Mouse (Mus musculus) hindbrain, embryonic 11.5 days (tissue): ENCODE measurements around the gene Cmtm6. TPM values are rescaled to one million over a fixed set of nuclear protein-coding genes. Genes with fewer than 3 reads are reported as not detected.

Source experiments
- ATAC-seq: fragments of 200-750 bp; cut with Nextera tagmentation; 2 replicates; pipeline ENCODE4 v1.8.0; 2017; ENCODE audit warnings: mild to moderate bottlenecking, moderate TSS enrichment, moderate library complexity; ENCODE audit not compliant: low FRiP score
- DNase-seq: peaks from one replicate; pipeline ENCODE4 v3.0.0-alpha.2; 2015; ENCODE audit warnings: low spot score
- H3K27ac ChIP-seq: fragments of 300-500 bp; sonication (generic); 2 replicates; pipeline ENCODE4 v1.5.1; 2014; ENCODE audit warnings: mild to moderate bottlenecking, low read depth, low read length
- H3K27me3 ChIP-seq: fragments of 300-500 bp; sonication (generic); 2 replicates; pipeline ENCODE4 v1.6.1; 2014; ENCODE audit warnings: mild to moderate bottlenecking, low read length, moderate library complexity, mixed read lengths; ENCODE audit not compliant: control insufficient read depth, insufficient read depth
- H3K36me3 ChIP-seq: fragments of 300-500 bp; sonication (generic); 2 replicates; pipeline ENCODE4 v1.6.1; 2014; ENCODE audit warnings: mild to moderate bottlenecking, low read length, moderate library complexity, mixed read lengths; ENCODE audit not compliant: control insufficient read depth, insufficient read depth
- H3K4me1 ChIP-seq: fragments of 300-500 bp; sonication (generic); replicated peaks from 2 replicates; pipeline ENCODE4 v1.6.1; 2014; ENCODE audit warnings: low read length, mixed read lengths; ENCODE audit not compliant: control insufficient read depth, insufficient read depth
- H3K4me2 ChIP-seq: fragments of 300-500 bp; sonication (generic); replicated peaks from 2 replicates; pipeline ENCODE4 v1.6.1; 2014; ENCODE audit warnings: mild to moderate bottlenecking, low read depth, low read length
- H3K4me3 ChIP-seq: fragments of 300-500 bp; sonication (generic); 2 replicates; pipeline ENCODE4 v1.5.1; 2014; ENCODE audit warnings: low read depth, low read length
- H3K9ac ChIP-seq: fragments of 300-500 bp; sonication (generic); 2 replicates; pipeline ENCODE4 v1.6.1; 2014; ENCODE audit warnings: low read depth, low read length
- H3K9me3 ChIP-seq: fragments of 300-500 bp; sonication (generic); 2 replicates; pipeline ENCODE4 v1.6.1; 2016; ENCODE audit warnings: low read length; ENCODE audit not compliant: control insufficient read depth
- WGBS: fragments of 180-500 bp; shearing (Covaris S2); extraction: QIAGEN DNeasy Blood & Tissue Kit; methylation state at CpG from one replicate; pipeline ENCODE4 v1.1.7; 2014; 5-methylcytosine and 5-hydroxymethylcytosine counted together
- polyA plus RNA-seq: library from polyadenylated mRNA; unstranded; fragments of >200 nt; fragmentation: Nextera tagmentation; extraction: Ambion mirVana; gene quantifications from 2 replicates; pipeline ENCODE4 v1.2.1, GENCODE M21; 2014

Gene Cmtm6
- polyA plus RNA-seq, 1 experiment from 2014 or later, result 22.7 TPM

DNA sequence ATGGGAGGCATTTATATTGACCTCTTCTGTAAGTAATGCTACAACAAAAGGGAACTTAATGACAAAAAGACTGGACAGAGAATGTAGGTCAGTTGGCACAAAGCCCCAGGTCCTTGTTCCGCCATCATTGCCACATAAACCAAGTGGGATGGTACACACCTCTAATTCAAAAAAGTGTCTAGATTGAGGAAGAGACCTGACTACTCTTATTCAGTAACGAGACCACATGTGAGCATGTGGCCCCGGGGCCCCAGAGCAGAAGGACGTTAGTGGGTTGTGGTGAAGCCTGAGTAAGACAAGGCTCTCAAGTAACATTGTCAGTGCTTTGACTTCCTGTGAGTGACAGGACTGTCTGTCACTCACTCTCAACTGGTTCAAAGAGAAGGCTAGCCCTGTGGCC lies 39.3 kb downstream of the Cmtm6 start:
- WGBS, result 88% methylated on average over 4 of the region's 4 CpGs
- no peaks in the 10 kb centered on the region for H3K9me3 ChIP-seq
- ATAC-seq, result no peak

DNA sequence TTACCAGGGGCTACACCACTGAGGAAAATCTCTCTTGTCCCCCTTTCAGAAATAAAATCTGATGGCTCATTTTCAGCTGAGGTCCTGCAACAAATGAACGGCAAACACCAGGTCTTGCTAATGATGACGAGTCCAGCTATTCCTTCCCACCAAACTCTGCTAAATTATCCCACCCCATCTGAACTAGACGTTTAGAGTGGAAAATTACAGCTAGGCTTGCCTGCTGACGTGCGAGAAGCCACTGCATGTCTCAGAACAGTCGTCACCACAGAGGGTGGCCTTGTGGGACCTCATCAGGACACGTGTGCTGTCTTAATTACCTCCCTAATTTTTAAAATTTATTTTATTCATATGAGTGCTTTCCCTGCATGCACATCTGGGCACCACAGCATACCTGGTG lies 40.6 kb downstream of the Cmtm6 start:
- no peaks in the 10 kb centered on the region; the same call in 1 of the 2 replicates for H3K4me1 ChIP-seq
- 90% methylated on average over 7 of the region's 7 CpGs for WGBS
- no peak overlapping the region for H3K4me2 ChIP-seq
- no peaks in the 10 kb centered on the region for H3K36me3 ChIP-seq
- no peak for DNase-seq
- ATAC-seq, result no peak
- H3K27me3 ChIP-seq, result no peaks in the 10 kb centered on the region
- no peak overlapping the region for H3K4me3 ChIP-seq
- no peaks in the 10 kb centered on the region for H3K9me3 ChIP-seq
- no peak overlapping the region for H3K9ac ChIP-seq
- no peak overlapping the region for H3K27ac ChIP-seq

More for the DNA sequence above, 39.3 kb downstream of the Cmtm6 start:
- Histone ChIP-seq H3K4me3 (no peak overlapping the region), H3K4me1 (no peaks in the 10 kb centered on the region; the same call in 1 of the 2 replicates), H3K4me2 (no peak overlapping the region), H3K36me3 (no peaks in the 10 kb centered on the region), H3K27ac (no peak overlapping the region), H3K27me3 (no peaks in the 10 kb centered on the region), H3K9ac (no peak overlapping the region)
- no peak for DNase-seq

DNA sequence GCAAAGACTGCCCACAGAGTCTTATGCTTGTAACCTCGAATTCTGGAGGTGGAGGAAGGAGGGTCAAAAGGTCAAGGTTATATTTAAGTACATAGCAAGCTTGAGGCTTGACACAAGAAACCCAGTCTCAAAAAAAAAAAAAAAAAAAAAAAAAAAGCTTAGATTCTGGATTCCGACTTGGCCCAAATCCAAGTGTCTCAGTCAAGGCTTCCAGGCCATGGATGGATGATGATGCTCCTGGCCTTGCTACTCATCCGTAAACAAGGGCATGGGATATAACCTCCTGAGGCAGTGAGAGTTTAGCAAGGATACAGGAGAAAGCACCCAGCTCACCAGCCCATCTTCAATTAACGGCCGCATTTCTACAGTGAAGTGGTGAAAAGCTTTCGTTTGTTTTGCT lies 43.7 kb downstream of the Cmtm6 start:
- H3K4me2 ChIP-seq, result no peak overlapping the region
- no peak overlapping the region for H3K27ac ChIP-seq
- 81% methylated on average over 6 of the region's 6 CpGs for WGBS
- H3K4me3 ChIP-seq, result no peak overlapping the region
- no peaks in the 10 kb centered on the region for H3K9me3 ChIP-seq
- H3K27me3 ChIP-seq, result no peaks in the 10 kb centered on the region
- no peaks in the 10 kb centered on the region for H3K4me1 ChIP-seq
- H3K36me3 ChIP-seq, result no peaks in the 10 kb centered on the region
- ATAC-seq (no peak), DNase-seq (no peak)
- no peak overlapping the region for H3K9ac ChIP-seq

DNA sequence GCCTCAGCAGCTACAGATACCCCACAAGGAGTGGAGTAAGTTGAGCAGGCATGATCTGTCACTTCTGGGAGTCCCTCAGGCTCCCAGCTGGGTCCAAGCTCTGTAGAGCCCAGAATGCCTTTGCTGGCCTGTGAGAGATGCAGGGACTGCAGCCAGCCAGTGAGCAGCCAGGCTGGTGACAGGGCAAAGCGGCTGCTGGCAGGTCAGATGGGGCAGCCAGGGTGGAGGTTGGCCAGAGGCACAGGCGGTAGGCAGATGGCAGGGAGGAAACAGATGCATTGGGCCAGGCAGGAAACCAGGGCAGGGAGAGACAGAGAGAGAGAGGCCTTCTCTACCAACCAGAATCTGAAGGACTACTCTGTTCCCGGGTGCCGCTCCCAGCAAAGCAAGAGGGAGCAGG lies 44.4 kb downstream of the Cmtm6 start:
- H3K27ac ChIP-seq, result no peak overlapping the region
- ATAC-seq, result no peak
- 57% methylated on average over 4 of the region's 4 CpGs for WGBS

DNA sequence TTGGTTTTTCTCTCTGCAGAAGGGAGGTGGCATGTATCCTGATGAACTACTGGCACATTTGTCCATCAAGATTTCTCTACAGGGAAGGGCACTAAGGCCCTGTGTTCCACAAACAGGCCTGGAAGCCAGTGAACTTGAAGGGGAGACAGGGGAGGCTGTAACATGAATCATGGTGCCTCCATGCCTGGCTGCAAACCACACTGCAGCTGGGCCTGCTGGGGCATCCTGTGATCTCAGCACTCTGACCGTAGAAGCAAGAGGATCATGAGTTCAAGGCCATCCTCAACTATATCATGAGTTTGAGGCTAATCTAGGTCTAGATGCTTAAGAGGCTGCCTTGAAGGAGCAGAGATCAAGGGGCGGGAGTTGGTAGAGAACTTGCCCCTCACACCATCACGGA lies 45.4 kb downstream of the Cmtm6 start:
- ATAC-seq (no peak), DNase-seq (no peak)
- no peaks in the 10 kb centered on the region for H3K27me3 ChIP-seq
- no peak overlapping the region for H3K9ac ChIP-seq
- 0 out of 2 replicates have a peak, but pooled peaks cover 2% of the 10 kb centered on the region for H3K4me1 ChIP-seq
- H3K27ac ChIP-seq, result no peak overlapping the region
- no peak overlapping the region for H3K4me2 ChIP-seq
- no peaks in the 10 kb centered on the region for H3K9me3 ChIP-seq
- no peaks in the 10 kb centered on the region for H3K36me3 ChIP-seq
- 90% methylated on average over 3 of the region's 3 CpGs for WGBS
- no peak overlapping the region for H3K4me3 ChIP-seq

More for the DNA sequence above, 44.4 kb downstream of the Cmtm6 start:
- no peak for DNase-seq
- no peaks in the 10 kb centered on the region for H3K9me3 ChIP-seq
- H3K4me1 ChIP-seq, result no peaks in the 10 kb centered on the region
- no peak overlapping the region for H3K4me2 ChIP-seq
- H3K27me3 ChIP-seq, result no peaks in the 10 kb centered on the region
- no peak overlapping the region for H3K9ac ChIP-seq
- no peak overlapping the region for H3K4me3 ChIP-seq
- H3K36me3 ChIP-seq, result no peaks in the 10 kb centered on the region

DNA sequence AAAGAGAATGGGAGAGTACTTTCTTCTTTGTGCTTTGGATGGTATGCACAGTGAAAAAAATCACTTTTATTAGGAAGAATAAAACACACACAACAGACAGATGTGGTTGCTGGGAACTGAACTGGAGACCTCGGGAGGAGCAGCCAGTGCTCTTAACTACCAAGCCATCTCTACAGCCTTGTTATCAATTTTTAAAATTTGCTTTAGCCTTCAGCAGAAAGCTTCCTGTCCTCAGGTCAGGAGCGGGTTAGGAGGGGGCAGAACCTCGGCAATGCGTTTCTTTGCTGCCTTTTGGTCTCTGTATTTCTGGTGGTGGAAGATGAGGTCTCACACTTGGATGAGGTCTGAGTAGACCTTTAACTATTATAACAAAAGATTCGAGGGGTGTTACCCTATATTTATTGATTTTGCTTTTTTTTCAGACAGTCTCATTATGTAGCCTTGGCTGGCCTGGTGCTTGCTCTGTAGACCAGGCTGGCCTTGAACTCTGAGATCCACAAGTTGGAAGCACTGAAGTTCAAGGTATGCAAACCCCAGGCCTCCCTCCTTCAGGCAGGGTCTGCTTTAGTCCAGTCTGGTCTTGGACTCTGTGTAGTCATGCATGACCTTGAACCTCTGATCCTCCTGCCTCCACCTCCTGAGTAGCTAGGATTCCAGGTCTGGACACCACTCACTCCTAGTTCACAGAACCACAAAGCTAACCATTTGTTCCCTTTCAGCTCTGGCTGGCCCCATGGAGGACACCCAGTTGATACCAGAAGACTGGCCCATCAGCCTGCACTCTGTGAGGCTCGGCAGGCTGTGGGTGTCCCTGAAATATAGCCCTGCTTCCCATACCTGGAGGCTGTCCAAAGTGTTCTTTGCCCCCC lies 46.5 kb downstream of the Cmtm6 start:
- H3K4me1 ChIP-seq, result 0 out of 2 replicates have a peak, but pooled peaks cover 2% of the 10 kb centered on the region
- 88% methylated on average over 6 of the region's 6 CpGs for WGBS
- DNase-seq, result no peak
- no peak overlapping the region for H3K9ac ChIP-seq
- no peaks in the 10 kb centered on the region for H3K27me3 ChIP-seq
- no peaks in the 10 kb centered on the region for H3K36me3 ChIP-seq
- no peaks in the 10 kb centered on the region for H3K9me3 ChIP-seq
- no peak overlapping the region for H3K4me3 ChIP-seq
- no peak overlapping the region for H3K4me2 ChIP-seq
- ATAC-seq, result no peak
- H3K27ac ChIP-seq, result no peak overlapping the region

DNA sequence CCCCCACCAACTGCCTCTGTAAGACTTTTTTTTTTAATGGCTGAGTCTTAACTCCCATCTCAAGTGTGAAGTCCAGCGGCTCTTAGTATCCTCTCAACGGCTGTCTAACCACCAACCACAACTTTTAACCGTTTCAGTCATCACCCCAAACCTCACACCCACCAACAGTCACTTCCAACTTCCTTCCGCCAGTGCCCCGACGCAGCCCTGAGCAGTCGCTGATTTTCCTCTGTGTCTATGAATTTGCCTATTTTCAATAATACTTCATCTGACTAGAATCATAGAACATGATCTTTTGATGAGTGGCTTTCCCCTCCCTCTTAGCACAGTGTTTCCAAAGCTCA lies 47.1 kb downstream of the Cmtm6 start:
- Histone ChIP-seq H3K4me1 (0 out of 2 replicates have a peak, but pooled peaks cover 2% of the 10 kb centered on the region), H3K27me3 (no peaks in the 10 kb centered on the region), H3K9ac (no peak overlapping the region), H3K36me3 (no peaks in the 10 kb centered on the region), H3K4me3 (no peak overlapping the region), H3K4me2 (no peak overlapping the region), H3K27ac (no peak overlapping the region), H3K9me3 (no peaks in the 10 kb centered on the region)
- ATAC-seq (no peak), DNase-seq (no peak)
- WGBS, result 91% methylated on average over 7 of the region's 7 CpGs

DNA sequence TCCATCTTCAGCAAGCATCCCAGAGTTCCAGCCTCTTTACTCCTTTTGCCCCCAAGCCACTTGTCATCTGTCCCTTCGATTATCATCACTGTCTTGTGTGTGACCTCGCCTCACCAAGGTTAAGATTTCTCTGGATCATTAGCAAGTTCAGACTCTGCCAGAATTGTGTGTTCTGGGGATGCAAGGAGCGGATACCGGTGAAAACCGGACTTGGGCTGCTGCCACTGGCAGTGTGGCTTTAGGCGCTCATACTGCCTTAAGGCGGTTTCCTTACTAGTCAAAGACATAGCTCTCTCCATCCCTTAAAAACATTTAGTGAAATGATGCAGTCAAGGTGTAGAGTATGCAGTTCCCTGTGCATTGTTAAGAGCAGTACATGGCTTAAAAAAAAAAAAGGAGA lies 48.0 kb downstream of the Cmtm6 start:
- 0 out of 2 replicates have a peak, but pooled peaks cover 2% of the 10 kb centered on the region for H3K4me1 ChIP-seq
- 89% methylated on average over 7 of the region's 7 CpGs for whole genome bisulfite sequencing
- no peaks in the 10 kb centered on the region for H3K9me3 ChIP-seq
- no peak for ATAC-seq
- no peak overlapping the region for H3K4me3 ChIP-seq
- H3K36me3 ChIP-seq, result no peaks in the 10 kb centered on the region
- no peaks in the 10 kb centered on the region for H3K27me3 ChIP-seq
- H3K27ac ChIP-seq, result no peak overlapping the region
- no peak for DNase-seq
- no peak overlapping the region for H3K9ac ChIP-seq
- H3K4me2 ChIP-seq, result no peak overlapping the region
